Mouse (Mus musculus): ENCODE measurements at regions not wholly inside any gene's neighbourhood (a gene's known extent, or its start where the extent isn't known, plus 50 kb on each side); places are given as distances from the start of the nearest gene placed in this dataset.

- TF ChIP-seq EP300 (IDR thresholded peaks at IDR 0.05; ENCODE audit: low read depth) (no peak), CTCF (IDR thresholded peaks at IDR 0.05; ENCODE audit: low read depth) (no peak)
Observed at GRCm38 (mm10) chr8:49826231-49826630, 982.5 kb upstream of the Tenm3 start.

All from liver, embryonic 14.5 days (tissue).